Mouse (Mus musculus) intestine, embryonic 15.5 days (tissue): ENCODE results near the gene Gm5447. TPM values are rescaled to one million over a fixed set of nuclear protein-coding genes. Genes with fewer than 3 reads are reported as not detected.

ENCODE experiments used
- ATAC-seq: fragments of 200-750 bp; cut with Nextera tagmentation; 2 replicates; pipeline ENCODE4 v1.8.0; 2017; ENCODE audit warnings: moderate TSS enrichment, moderate library complexity
- H3K27ac ChIP-seq: fragments of 300-500 bp; sonication (generic); 2 replicates; pipeline ENCODE4 v1.5.1; 2015; ENCODE audit warnings: mild to moderate bottlenecking, inconsistent platforms
- H3K27me3 ChIP-seq: fragments of 300-500 bp; sonication (generic); replicated peaks from 2 replicates; pipeline ENCODE4 v1.6.1; 2015; ENCODE audit warnings: inconsistent platforms
- H3K36me3 ChIP-seq: fragments of 300-500 bp; sonication (generic); 2 replicates; pipeline ENCODE4 v1.6.1; 2015; ENCODE audit warnings: inconsistent platforms
- H3K4me1 ChIP-seq: fragments of 300-500 bp; sonication (generic); replicated peaks from 2 replicates; pipeline ENCODE4 v1.6.1; 2015; ENCODE audit warnings: inconsistent platforms
- H3K4me2 ChIP-seq: fragments of 300-500 bp; sonication (generic); replicated peaks from 2 replicates; pipeline ENCODE4 v1.6.1; 2015; ENCODE audit warnings: mild to moderate bottlenecking, inconsistent platforms
- H3K4me3 ChIP-seq: fragments of 300-500 bp; sonication (generic); replicated peaks from 2 replicates; pipeline ENCODE4 v1.5.1; 2015; ENCODE audit warnings: inconsistent platforms
- H3K9ac ChIP-seq: fragments of 300-500 bp; sonication (generic); 2 replicates; pipeline ENCODE4 v1.6.1; 2015; ENCODE audit warnings: inconsistent platforms
- H3K9me3 ChIP-seq: fragments of 300-500 bp; sonication (generic); 2 replicates; pipeline ENCODE4 v1.6.1; 2016; ENCODE audit warnings: inconsistent platforms
- WGBS: fragments of 180-500 bp; shearing (Covaris S2); methylation state at CpG from one replicate; pipeline ENCODE4 v1.1.7; 2015; 5-methylcytosine and 5-hydroxymethylcytosine counted together
- polyA plus RNA-seq: library from polyadenylated mRNA; unstranded; fragments of >200 nt; fragmentation: Nextera tagmentation; extraction: Ambion mirVana; gene quantifications from 2 replicates; pipeline ENCODE4 v1.2.1, GENCODE M21; 2015

The Gm5447 gene
- polyA plus RNA-seq, 1 experiment from 2014 or later = 0.30 TPM

DNA sequence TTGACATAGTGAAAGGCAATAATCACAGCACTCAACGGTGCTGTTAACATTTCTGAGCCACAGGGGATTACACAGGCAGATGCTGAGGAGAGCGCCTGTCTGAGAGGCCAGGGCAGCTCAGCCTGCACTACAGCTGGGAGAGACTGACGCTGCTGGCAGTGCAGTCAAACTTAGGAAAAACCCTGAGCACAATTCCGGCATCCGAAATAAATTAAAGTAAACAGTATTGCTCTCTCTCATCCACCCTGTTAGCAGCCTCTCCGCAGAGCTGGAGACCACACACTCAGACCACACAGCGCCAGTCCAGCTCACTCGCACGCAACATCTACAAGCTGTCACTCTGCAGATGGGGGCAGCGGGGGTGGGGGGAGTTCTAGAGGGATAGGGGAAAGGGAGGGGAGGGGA is 7.5 kb upstream of the Gm5447 start:
- H3K27ac ChIP-seq = 0 out of 2 replicates have a peak overlapping the region, but pooled peaks have one; percentile 40

DNA sequence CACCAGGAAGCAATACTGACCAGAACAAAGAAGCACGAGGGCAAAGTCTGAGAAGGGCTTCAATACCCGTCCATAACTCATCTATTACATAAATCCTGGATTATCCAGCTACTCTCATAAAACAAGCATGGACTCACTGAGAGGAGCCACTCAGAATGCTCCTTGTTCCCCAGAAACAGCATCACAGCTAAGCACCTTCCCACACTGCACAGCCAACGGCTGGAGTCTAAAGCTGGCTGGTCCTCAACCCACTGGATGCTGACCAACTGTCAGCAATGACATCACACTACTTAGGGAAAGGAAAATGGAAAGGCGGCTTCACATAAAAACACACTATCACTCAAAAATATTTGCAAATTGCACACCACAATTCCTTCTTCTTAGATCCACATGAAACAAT is 5.7 kb upstream of the Gm5447 start:
- peaks cover 16% of the 10 kb centered on the region for H3K4me1 ChIP-seq
- no peaks in the 10 kb centered on the region for H3K9me3 ChIP-seq
- 39% methylated on average over 4 of the region's 4 CpGs for WGBS
- ATAC-seq = peak; percentile 41; the same call in 1 of the 2 replicates
- no peaks in the 10 kb centered on the region for H3K27me3 ChIP-seq
- H3K36me3 ChIP-seq = no peaks in the 10 kb centered on the region
- 0 out of 2 replicates have a peak overlapping the region, but pooled peaks have one; percentile 40 for H3K27ac ChIP-seq
- no peak overlapping the region for H3K9ac ChIP-seq
- no peak overlapping the region for H3K4me3 ChIP-seq
- no peak overlapping the region for H3K4me2 ChIP-seq

More for the DNA sequence above, 7.5 kb upstream of the Gm5447 start:
- Histone ChIP-seq H3K36me3 (no peaks in the 10 kb centered on the region), H3K4me3 (no peak overlapping the region), H3K4me1 (peaks cover 12% of the 10 kb centered on the region), H3K4me2 (0 out of 2 replicates have a peak overlapping the region, but pooled peaks have one; percentile 17), H3K9me3 (no peaks in the 10 kb centered on the region), H3K27me3 (no peaks in the 10 kb centered on the region), H3K9ac (no peak overlapping the region)
- whole genome bisulfite sequencing = 21% methylated on average over 10 of the region's 10 CpGs
- peak; percentile 84 for ATAC-seq

DNA sequence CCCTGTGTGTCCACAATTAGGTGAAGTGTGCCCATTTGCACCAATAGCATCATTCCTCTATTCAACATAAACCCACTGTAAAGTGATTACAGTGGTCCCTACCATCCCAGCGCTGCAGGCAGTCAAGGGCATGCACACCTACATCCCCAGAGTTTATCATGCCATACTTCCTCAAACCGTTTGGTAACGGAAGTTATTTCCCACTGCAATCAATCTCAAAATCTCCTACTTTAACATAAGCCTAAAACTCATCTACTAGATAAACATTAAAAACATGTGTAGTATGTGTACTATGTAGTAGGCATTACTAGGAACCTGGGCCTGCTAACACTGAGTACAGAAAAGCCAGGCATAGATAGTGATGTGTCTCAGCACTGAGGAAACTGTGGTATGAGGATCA is 3.0 kb upstream of the Gm5447 start:
- H3K4me2 ChIP-seq = no peak overlapping the region
- ATAC-seq = no peak
- no peaks in the 10 kb centered on the region for H3K27me3 ChIP-seq
- no peak overlapping the region for H3K4me3 ChIP-seq
- 82% methylated on average over 3 of the region's 3 CpGs for WGBS
- H3K36me3 ChIP-seq = no peaks in the 10 kb centered on the region
- no peaks in the 10 kb centered on the region for H3K9me3 ChIP-seq
- H3K9ac ChIP-seq = no peak overlapping the region
- H3K4me1 ChIP-seq = peaks cover 18% of the 10 kb centered on the region
- H3K27ac ChIP-seq = no peak overlapping the region

GRCm38 (mm10) chr13:30972102-30972501 is 1.9 kb upstream of the Gm5447 start:
- no peaks in the 10 kb centered on the region for H3K27me3 ChIP-seq
- no peak for ATAC-seq
- no peaks in the 10 kb centered on the region for H3K9me3 ChIP-seq
- no peak overlapping the region for H3K9ac ChIP-seq
- peaks cover 15% of the 10 kb centered on the region for H3K4me1 ChIP-seq
- no peak overlapping the region for H3K27ac ChIP-seq
- no peak overlapping the region for H3K4me2 ChIP-seq
- H3K4me3 ChIP-seq = no peak overlapping the region
- H3K36me3 ChIP-seq = no peaks in the 10 kb centered on the region
- 85% methylated on average over 2 of the region's 2 CpGs for WGBS

DNA sequence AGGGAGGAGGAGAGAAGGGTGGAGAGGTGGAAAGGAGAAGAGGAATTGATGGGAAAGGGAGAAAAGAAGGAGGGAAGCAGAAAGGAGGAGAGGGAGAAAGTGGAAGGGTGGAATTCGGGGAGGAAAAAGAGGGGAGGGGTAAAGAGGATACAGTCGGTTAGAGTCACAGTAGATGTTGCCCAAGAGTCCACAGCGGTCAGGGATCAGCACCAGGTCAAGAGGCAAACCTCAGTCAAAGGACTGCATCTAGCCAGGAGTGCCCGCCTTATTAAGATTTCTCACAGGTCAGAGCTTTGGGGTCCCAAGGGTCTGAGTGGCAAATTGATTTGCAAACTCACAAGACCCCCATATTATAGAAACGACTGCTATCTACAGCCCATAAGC is 235 bp downstream of the Gm5447 start:
- H3K4me2 ChIP-seq = peak overlapping the region; percentile 61
- peaks cover 6% of the 10 kb centered on the region for H3K4me1 ChIP-seq
- no peaks in the 10 kb centered on the region for H3K36me3 ChIP-seq
- no peak overlapping the region for H3K27ac ChIP-seq
- 20% methylated on average over 5 of the region's 5 CpGs for whole genome bisulfite sequencing
- H3K9me3 ChIP-seq = no peaks in the 10 kb centered on the region
- ATAC-seq = peak; percentile 46
- no peaks in the 10 kb centered on the region for H3K27me3 ChIP-seq
- H3K4me3 ChIP-seq = peak overlapping the region; percentile 90
- peak overlapping the region; percentile 95 for H3K9ac ChIP-seq

DNA sequence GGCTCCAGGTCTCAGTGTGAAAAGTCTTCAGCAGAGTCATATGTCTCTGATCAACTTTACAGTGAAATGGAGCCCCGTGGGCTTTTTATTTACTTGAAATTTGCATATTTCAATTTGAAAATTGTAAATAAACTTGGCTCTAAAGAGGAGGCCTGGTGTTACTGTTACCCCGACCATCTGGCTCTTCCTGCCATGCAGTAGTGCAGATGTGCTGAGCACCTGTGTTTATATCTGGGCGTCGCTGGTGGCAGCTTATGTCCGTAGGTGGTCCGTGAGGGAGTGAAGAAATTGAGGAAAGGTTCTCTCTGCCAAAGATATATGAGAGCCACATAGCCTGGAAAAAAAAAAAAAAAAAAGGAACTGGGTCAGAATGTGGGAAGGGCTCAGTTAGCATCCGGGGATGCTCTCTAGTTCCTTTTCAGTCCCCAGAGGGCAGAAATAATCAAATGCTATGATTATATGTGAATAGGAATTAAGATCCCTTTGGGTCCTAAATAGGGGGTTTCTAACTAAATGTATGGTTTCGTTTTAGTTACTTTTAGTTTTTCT is 2.6 kb downstream of the Gm5447 start:
- ATAC-seq = no peak
- Histone ChIP-seq H3K4me3 (no peak overlapping the region), H3K36me3 (no peaks in the 10 kb centered on the region), H3K27me3 (no peaks in the 10 kb centered on the region), H3K4me2 (no peak overlapping the region), H3K4me1 (peaks cover 6% of the 10 kb centered on the region; the same call in 1 of the 2 replicates), H3K27ac (no peak overlapping the region), H3K9ac (no peak overlapping the region), H3K9me3 (no peaks in the 10 kb centered on the region)
- 33% methylated on average over 8 of the region's 8 CpGs for WGBS

DNA sequence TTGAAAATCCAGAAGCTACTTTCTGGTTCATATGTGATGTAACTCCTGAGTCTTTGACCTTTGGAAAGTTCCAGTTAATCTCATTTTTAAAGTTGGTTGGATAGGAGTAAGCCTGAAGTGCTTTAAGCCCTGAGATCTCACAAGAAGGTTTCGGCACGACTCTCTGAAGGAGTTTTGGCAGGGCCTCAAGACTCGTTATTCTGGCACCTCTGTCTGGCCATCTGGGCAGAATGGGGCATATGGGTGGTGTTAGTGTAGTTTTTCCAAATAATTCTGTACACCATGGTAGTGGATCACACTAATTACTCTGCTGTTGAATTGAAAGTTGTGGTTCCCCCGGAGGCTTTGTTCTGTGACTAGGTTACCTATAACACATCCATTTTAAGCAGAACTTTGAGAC is 4.2 kb downstream of the Gm5447 start:
- H3K9ac ChIP-seq = no peak overlapping the region
- no peaks in the 10 kb centered on the region for H3K36me3 ChIP-seq
- H3K9me3 ChIP-seq = no peaks in the 10 kb centered on the region
- no peak overlapping the region for H3K4me3 ChIP-seq
- ATAC-seq = no peak
- 0 out of 2 replicates have a peak, but pooled peaks cover 2% of the 10 kb centered on the region for H3K4me1 ChIP-seq
- no peaks in the 10 kb centered on the region for H3K27me3 ChIP-seq
- no peak overlapping the region for H3K27ac ChIP-seq
- 65% methylated on average over 4 of the region's 4 CpGs for WGBS
- no peak overlapping the region for H3K4me2 ChIP-seq

- Histone ChIP-seq H3K9ac (no peak overlapping the region), H3K4me2 (no peak overlapping the region), H3K4me1 (no peaks in the 10 kb centered on the region), H3K9me3 (no peaks in the 10 kb centered on the region), H3K4me3 (no peak overlapping the region), H3K36me3 (no peaks in the 10 kb centered on the region), H3K27me3 (no peaks in the 10 kb centered on the region), H3K27ac (no peak overlapping the region)
- WGBS = 68% methylated on average over 1 of the region's 1 CpGs
- no peak for ATAC-seq
These were observed 7.7 kb downstream of the Gm5447 start for GRCm38 (mm10) chr13:30981666-30982065.

DNA sequence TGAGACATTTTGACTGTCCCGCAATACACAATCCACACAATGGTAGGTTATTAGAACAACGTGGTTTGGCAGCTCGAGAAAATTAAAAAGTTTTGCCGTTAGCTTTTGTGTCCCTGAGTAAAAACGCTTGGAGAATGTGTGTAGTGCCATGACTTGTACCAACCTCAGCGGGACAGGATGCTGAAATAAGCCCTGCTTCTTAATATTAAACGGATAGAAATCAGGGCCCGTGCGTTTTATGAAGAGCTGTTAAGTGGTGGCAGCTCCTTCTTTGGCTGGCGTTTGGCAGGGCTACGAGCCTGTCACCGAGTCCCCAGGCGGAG is 11.2 kb downstream of the Gm5447 start:
- no peaks in the 10 kb centered on the region for H3K27me3 ChIP-seq
- no peaks in the 10 kb centered on the region for H3K9me3 ChIP-seq
- H3K9ac ChIP-seq = peak overlapping the region; percentile 45
- H3K4me2 ChIP-seq = peak overlapping the region; percentile 68
- H3K27ac ChIP-seq = peak overlapping the region; percentile 81
- H3K4me3 ChIP-seq = peak overlapping the region; percentile 30
- H3K36me3 ChIP-seq = no peaks in the 10 kb centered on the region
- WGBS = 16% methylated on average over 13 of the region's 13 CpGs
- H3K4me1 ChIP-seq = no peaks in the 10 kb centered on the region
- ATAC-seq = no peak

GRCm38 (mm10) chr13:30985598-30986466 is 11.8 kb downstream of the Gm5447 start:
- H3K36me3 ChIP-seq = no peaks in the 10 kb centered on the region
- H3K9ac ChIP-seq = peak overlapping the region; percentile 45
- H3K4me2 ChIP-seq = peak overlapping the region; percentile 68
- WGBS = 15% methylated on average over 27 of the region's 27 CpGs
- ATAC-seq = peak; percentile 62
- no peaks in the 10 kb centered on the region for H3K4me1 ChIP-seq
- no peaks in the 10 kb centered on the region for H3K9me3 ChIP-seq
- peak overlapping the region; percentile 81 for H3K27ac ChIP-seq
- no peaks in the 10 kb centered on the region for H3K27me3 ChIP-seq
- H3K4me3 ChIP-seq = peak overlapping the region; percentile 30

GRCm38 (mm10) chr13:30986934-30987455 is 13.0 kb downstream of the Gm5447 start:
- Histone ChIP-seq H3K4me2 (peak overlapping the region; percentile 68), H3K4me1 (no peaks in the 10 kb centered on the region), H3K36me3 (no peaks in the 10 kb centered on the region), H3K4me3 (no peak overlapping the region), H3K27me3 (no peaks in the 10 kb centered on the region), H3K9me3 (no peaks in the 10 kb centered on the region), H3K27ac (peak overlapping the region; percentile 10; the same call in 1 of the 2 replicates), H3K9ac (no peak overlapping the region)
- 60% methylated on average over 10 of the region's 10 CpGs for WGBS
- ATAC-seq = no peak

DNA sequence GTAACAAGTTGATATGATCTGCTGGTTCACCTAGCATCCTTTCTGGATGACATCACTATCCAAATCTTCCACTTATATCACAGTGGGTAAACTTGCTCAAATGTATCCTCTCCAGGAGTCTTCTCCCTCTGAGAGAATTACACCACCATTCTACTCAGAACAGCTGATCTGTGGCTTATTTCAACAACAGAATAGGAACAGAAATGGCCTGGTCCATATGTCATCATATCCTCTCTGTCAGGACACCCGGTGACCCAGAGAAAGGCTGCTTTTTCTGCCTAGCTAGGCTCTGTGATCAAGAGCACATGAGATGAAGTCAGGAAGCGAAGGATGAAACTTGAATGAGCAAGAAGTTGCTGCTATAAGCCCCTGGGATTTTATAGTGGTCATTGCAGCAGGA is 13.7 kb downstream of the Gm5447 start:
- Histone ChIP-seq H3K36me3 (no peaks in the 10 kb centered on the region), H3K4me2 (no peak overlapping the region), H3K4me3 (no peak overlapping the region), H3K4me1 (no peaks in the 10 kb centered on the region), H3K27ac (no peak overlapping the region), H3K27me3 (no peaks in the 10 kb centered on the region), H3K9ac (no peak overlapping the region), H3K9me3 (no peaks in the 10 kb centered on the region)
- ATAC-seq = no peak
- 66% methylated on average over 2 of the region's 2 CpGs for WGBS
